Mouse (Mus musculus) megakaryocyte-erythroid progenitor cell, adult 5-6 weeks (primary cell): ENCODE measurements around the gene Jade1. TPM values are rescaled to one million over a fixed set of nuclear protein-coding genes. Genes with fewer than 3 reads are reported as not detected.
A peak's percentile ranks its signal among the peaks of the same experiment; 100 is the strongest.

Experiments
- ATAC-seq: replicated peaks from 2 replicates; pipeline ENCODE4 v1.8.0; 2016; ENCODE audit warnings: mild to moderate bottlenecking, inconsistent platforms; ENCODE audit not compliant: severe bottlenecking, poor library complexity, low FRiP score, low TSS enrichment
- total RNA-seq, 2 experiments: library from RNA; stranded (forward) in 1 of 2; stranded (reverse) in 1 of 2; fragments of 200-1000, 215-1000 nt in 1 of 2; fragments of >200 nt in 1 of 2; fragmentation: Nextera tagmentation in 1 of 2; gene quantifications; 2 replicates each; pipeline ENCODE4 v1.2.3; 2014 to 2017

Jade1 gene
- total RNA-seq, 2 experiments from 2014 or later = 36.3 to 38.0 TPM

- no peak for ATAC-seq
Measured at GRCm38 (mm10) chr3:41572968-41573367, 17.4 kb downstream of the Jade1 start.

- no peak for ATAC-seq
Measured at GRCm38 (mm10) chr3:41574208-41574607, 18.7 kb downstream of the Jade1 start.

- ATAC-seq = no peak
Measured at GRCm38 (mm10) chr3:41574720-41575435, 19.3 kb downstream of the Jade1 start.

GRCm38 (mm10) chr3:41575971-41576370, 20.4 kb downstream of the Jade1 start:
- ATAC-seq = no peak

- ATAC-seq = no peak
Measured at GRCm38 (mm10) chr3:41577240-41577639, 21.7 kb downstream of the Jade1 start.

GRCm38 (mm10) chr3:41579873-41580272, 24.3 kb downstream of the Jade1 start:
- ATAC-seq = no peak

- no peak for ATAC-seq
Measured at GRCm38 (mm10) chr3:41580401-41581323, 25.1 kb downstream of the Jade1 start.

GRCm38 (mm10) chr3:41581436-41581835, 25.9 kb downstream of the Jade1 start:
- no peak for ATAC-seq

GRCm38 (mm10) chr3:41582256-41582655, 26.7 kb downstream of the Jade1 start:
- no peak for ATAC-seq

- ATAC-seq = no peak
Measured at GRCm38 (mm10) chr3:41583092-41583491, 27.6 kb downstream of the Jade1 start.

GRCm38 (mm10) chr3:41583621-41584020, 28.1 kb downstream of the Jade1 start:
- no peak for ATAC-seq

- no peak for ATAC-seq
Measured at GRCm38 (mm10) chr3:41585548-41585947, 30.0 kb downstream of the Jade1 start.

- ATAC-seq = no peak
Measured at GRCm38 (mm10) chr3:41586330-41586729, 30.8 kb downstream of the Jade1 start.

- no peak for ATAC-seq
Measured at GRCm38 (mm10) chr3:41586917-41587316, 31.4 kb downstream of the Jade1 start.

GRCm38 (mm10) chr3:41587588-41587987, 32.1 kb downstream of the Jade1 start:
- peak; percentile 74 for ATAC-seq

- no peak for ATAC-seq
Measured at GRCm38 (mm10) chr3:41588495-41588894, 33.0 kb downstream of the Jade1 start.

GRCm38 (mm10) chr3:41589246-41589914, 33.8 kb downstream of the Jade1 start:
- no peak for ATAC-seq

GRCm38 (mm10) chr3:41589988-41590387, 34.5 kb downstream of the Jade1 start:
- no peak for ATAC-seq

- ATAC-seq = no peak
Measured at GRCm38 (mm10) chr3:41590695-41591559, 35.4 kb downstream of the Jade1 start.
